Mouse (Mus musculus) CH12.LX (cell line): Measurements from ENCODE around the gene Cdk4. TPM values are rescaled to one million over a fixed set of nuclear protein-coding genes. Genes with fewer than 3 reads are reported as not detected.

ENCODE experiments used
- DNase-seq: peaks from one replicate; pipeline ENCODE4 v3.0.0-alpha.2; 2013; ENCODE audit errors: extremely low read depth
- H3K27ac ChIP-seq: 2 replicates; pipeline ENCODE4 v1.5.1; 2012; ENCODE audit warnings: low read depth, mild to moderate bottlenecking, control low read depth, moderate library complexity; ENCODE audit not compliant: insufficient read depth
- H3K27me3 ChIP-seq: replicated peaks from 2 replicates; pipeline ENCODE3; 2012; ENCODE audit warnings: inconsistent platforms
- H3K36me3 ChIP-seq, 2 experiments: replicated peaks in 1 of 2; 2 replicates each; pipeline versions ENCODE3 to v1.6.1; 2012; ENCODE audit warnings: inconsistent platforms in 1 of 2, low read length in 1 of 2, mild to moderate bottlenecking in 1 of 2, mixed read lengths in 1 of 2, moderate library complexity in 1 of 2; ENCODE audit not compliant: control insufficient read depth in 1 of 2, insufficient read depth in 1 of 2
- H3K4me1 ChIP-seq, 2 experiments: 2 replicates each; pipeline ENCODE4 v1.6.1; 2012; ENCODE audit warnings: inconsistent platforms in 1 of 2, moderate library complexity in 1 of 2; ENCODE audit not compliant: insufficient read depth in 2 of 2, control insufficient read depth in 1 of 2
- H3K4me2 ChIP-seq: 2 replicates; pipeline ENCODE4 v1.6.1; 2012; ENCODE audit warnings: low read depth, mild to moderate bottlenecking, control low read depth; ENCODE audit not compliant: poor library complexity, insufficient read depth, severe bottlenecking
- H3K4me3 ChIP-seq, 3 experiments: fragments of 150-350 bp in 1 of 3; sonication (generic) in 1 of 3; replicated peaks in 1 of 3; 2 replicates each; pipeline versions ENCODE3 to v1.5.1; 2011 to 2012; ENCODE audit warnings: low read depth in 2 of 3, low read length in 2 of 3, mild to moderate bottlenecking in 2 of 3, moderate library complexity in 2 of 3, control low read depth in 1 of 3, improper control_type of control experiment in 1 of 3, inconsistent platforms in 1 of 3, mixed read lengths in 1 of 3; ENCODE audit not compliant: poor library complexity in 1 of 3
- H3K79me2 ChIP-seq: replicated peaks from 2 replicates; pipeline ENCODE4 v1.6.1; 2012; ENCODE audit warnings: mild to moderate bottlenecking, moderate library complexity; ENCODE audit not compliant: control insufficient read depth, poor library complexity, insufficient read depth, severe bottlenecking; ENCODE audit errors: extremely low read depth
- H3K9ac ChIP-seq: 2 replicates; pipeline ENCODE4 v1.6.1; 2012; ENCODE audit warnings: low read depth, mild to moderate bottlenecking, control low read depth, moderate library complexity; ENCODE audit not compliant: insufficient read depth
- H3K9me3 ChIP-seq: replicated peaks from 2 replicates; pipeline ENCODE3; 2012; ENCODE audit warnings: low read length, inconsistent platforms, mixed read lengths
- CHD1 ChIP-seq: IDR thresholded peaks from 2 replicates; pipeline ENCODE4 v1.6.1; 2012; ENCODE audit warnings: low read depth, low read length, improper control_type of control experiment, inconsistent platforms
- CHD2 ChIP-seq: IDR thresholded peaks from 2 replicates; pipeline ENCODE4 v1.6.1; 2011; ENCODE audit warnings: low read length, improper control_type of control experiment
- ELF1 ChIP-seq: IDR thresholded peaks from 2 replicates; pipeline ENCODE4 v1.6.1; 2014; ENCODE audit warnings: low read depth, mild to moderate bottlenecking, inconsistent platforms, low read length, improper control_type of control experiment
- EP300 ChIP-seq: IDR thresholded peaks from 2 replicates; pipeline ENCODE4 v1.6.1; 2011; ENCODE audit warnings: low read length, improper control_type of control experiment
- ETS1 ChIP-seq: conservative IDR thresholded peaks from 2 replicates; pipeline ENCODE4 v1.6.1; 2012; ENCODE audit warnings: low read depth, mild to moderate bottlenecking, inconsistent platforms, low read length, improper control_type of control experiment, moderate library complexity
- GABPA ChIP-seq: IDR thresholded peaks from 2 replicates; pipeline ENCODE4 v1.6.1; 2012; ENCODE audit warnings: low read depth, low read length, improper control_type of control experiment, inconsistent platforms; ENCODE audit not compliant: insufficient replicate concordance
- HCFC1 ChIP-seq: IDR thresholded peaks from 2 replicates; pipeline ENCODE4 v1.6.1; 2012; ENCODE audit warnings: low read depth, mild to moderate bottlenecking, inconsistent platforms, low read length, improper control_type of control experiment
- IRF4 ChIP-seq: IDR thresholded peaks from 2 replicates; pipeline ENCODE4 v1.6.1; 2014; ENCODE audit warnings: low read depth, mild to moderate bottlenecking, inconsistent platforms, low read length, improper control_type of control experiment
- JUND ChIP-seq: conservative IDR thresholded peaks from 2 replicates; pipeline ENCODE4 v1.6.1; 2011; ENCODE audit warnings: low read depth, low read length, improper control_type of control experiment
- KAT2A ChIP-seq: IDR thresholded peaks from 2 replicates; pipeline ENCODE4 v1.6.1; 2012; ENCODE audit warnings: low read length, improper control_type of control experiment, inconsistent platforms; ENCODE audit not compliant: insufficient replicate concordance
- MAX ChIP-seq: IDR thresholded peaks from 2 replicates; pipeline ENCODE4 v1.6.1; 2011; ENCODE audit warnings: low read length, improper control_type of control experiment
- MAZ ChIP-seq: IDR thresholded peaks from 2 replicates; pipeline ENCODE4 v1.6.1; 2012; ENCODE audit warnings: low read depth, mild to moderate bottlenecking, inconsistent platforms, low read length, improper control_type of control experiment, moderate library complexity
- MEF2A ChIP-seq: IDR thresholded peaks from 2 replicates; pipeline ENCODE4 v1.6.1; 2014; ENCODE audit warnings: low read depth, mild to moderate bottlenecking, inconsistent platforms, low read length, improper control_type of control experiment, borderline replicate concordance
- MXI1 ChIP-seq: IDR thresholded peaks from 2 replicates; pipeline ENCODE4 v1.6.1; 2011; ENCODE audit warnings: mild to moderate bottlenecking, low read depth, low read length, improper control_type of control experiment
- MYC ChIP-seq: IDR thresholded peaks from 2 replicates; pipeline ENCODE4 v1.6.1; 2011; ENCODE audit warnings: low read depth, mild to moderate bottlenecking, improper control_type of control experiment, low read length
- NRF1 ChIP-seq: IDR thresholded peaks from 2 replicates; pipeline ENCODE4 v1.6.1; 2014; ENCODE audit warnings: low read depth, mild to moderate bottlenecking, inconsistent platforms, low read length, improper control_type of control experiment, moderate library complexity
- POLR2A ChIP-seq: IDR thresholded peaks from 2 replicates; pipeline ENCODE4 v1.6.1; 2011; ENCODE audit warnings: low read depth, mild to moderate bottlenecking, improper control_type of control experiment, low read length
- POLR2AphosphoS2 ChIP-seq: IDR thresholded peaks from 2 replicates; pipeline ENCODE4 v1.6.1; 2011; ENCODE audit warnings: low read depth, low read length, improper control_type of control experiment
- SIN3A ChIP-seq: IDR thresholded peaks from 2 replicates; pipeline ENCODE4 v1.6.1; 2012; ENCODE audit warnings: low read length, improper control_type of control experiment, inconsistent platforms
- TBP ChIP-seq: conservative IDR thresholded peaks from 2 replicates; pipeline ENCODE4 v1.6.1; 2011; ENCODE audit warnings: low read depth, low read length, improper control_type of control experiment
- TCF12 ChIP-seq: IDR thresholded peaks from 2 replicates; pipeline ENCODE4 v1.6.1; 2014; ENCODE audit warnings: low read depth, mild to moderate bottlenecking, inconsistent platforms, low read length, improper control_type of control experiment
- UBTF ChIP-seq: IDR thresholded peaks from 2 replicates; pipeline ENCODE4 v1.6.1; 2012; ENCODE audit warnings: low read depth, mild to moderate bottlenecking, inconsistent platforms, low read length, improper control_type of control experiment, moderate library complexity
- USF1 ChIP-seq: IDR thresholded peaks from 2 replicates; pipeline ENCODE4 v1.6.1; 2014; ENCODE audit warnings: low read depth, mild to moderate bottlenecking, inconsistent platforms, low read length, improper control_type of control experiment
- ZC3H11A ChIP-seq: IDR thresholded peaks from 2 replicates; pipeline ENCODE4 v1.6.1; 2012; ENCODE audit warnings: low read depth, mild to moderate bottlenecking, inconsistent platforms, low read length, improper control_type of control experiment
- ZMIZ1 ChIP-seq: IDR thresholded peaks from 2 replicates; pipeline ENCODE4 v1.6.1; 2012; ENCODE audit warnings: low read depth, mild to moderate bottlenecking, inconsistent platforms, low read length, improper control_type of control experiment
- ZNF384 ChIP-seq: IDR thresholded peaks from 2 replicates; pipeline ENCODE4 v1.6.1; 2012; ENCODE audit warnings: low read depth, low read length, improper control_type of control experiment, inconsistent platforms
- dilution Hi-C: fragments of 300-500 bp; cut with MboI; formaldehyde crosslinking; loops from 2 replicates; pipeline ENCODE4 v1.14.3; 2020; ENCODE audit warnings: low sequenced_read_pairs; ENCODE audit not compliant: extremely low pct_unique_long_range_greater_than_20kb, extremely low pct_ligation_motif_present
- in situ Hi-C: fragments of 300-500 bp; cut with MboI; formaldehyde crosslinking; loops from 3 replicates; pipeline ENCODE4 v1.14.3; 2019; ENCODE audit warnings: low sequenced_read_pairs, low pct_ligation_motif_present, low pct_unique_long_range_greater_than_20kb, mixed read lengths
- polyA plus RNA-seq: library from polyadenylated mRNA; unstranded; fragments of >175 nt; gene quantifications from 2 replicates; pipeline ENCODE4 v1.2.1, GENCODE M21; 2012; ENCODE audit warnings: low read depth; ENCODE audit not compliant: insufficient read length
- total RNA-seq, 2 experiments: library from RNA; depleted of rRNA; stranded (reverse); fragments of 300-350 nt in 1 of 2; fragments of >200 nt in 1 of 2; gene quantifications; 2 replicates each; pipeline ENCODE4 v1.2.3; 2012 to 2014

Cdk4 gene
- total and polyA plus RNA-seq, 3 experiments, result 257 to 921 (median 864) TPM

GRCm38 (mm10) chr10:127041774-127042338 lies 21.5 kb upstream of the Cdk4 start:
- peaks cover 16 to 51% of the 10 kb centered on the region in 2 experiments for H3K36me3 ChIP-seq
- H3K9me3 ChIP-seq, result no peaks in the 10 kb centered on the region
- TF ChIP-seq SIN3A, result peak; percentile 99
- 0 out of 2 replicates have a peak, but pooled peaks have one; percentile 17 for TF ChIP-seq TBP
- TF ChIP-seq IRF4, result 0 out of 2 replicates have a peak, but pooled peaks have one; percentile 26
- TF ChIP-seq MAX, result peak; percentile 99
- TF ChIP-seq MAZ, result no peak; the same call in 1 of the 2 replicates
- TF ChIP-seq HCFC1, result peak; percentile 88
- TF ChIP-seq ETS1, result no peak
- TF ChIP-seq USF1, result peak; percentile 63
- TF ChIP-seq UBTF, result no peak
- TF ChIP-seq KAT2A, result peak; percentile 55; the same call in 1 of the 2 replicates
- TF ChIP-seq NRF1, result 0 out of 2 replicates have a peak, but pooled peaks have one; percentile 36
- TF ChIP-seq TCF12, result peak; percentile 84
- peak; percentile 98 for TF ChIP-seq MYC
- TF ChIP-seq MEF2A, result no peak; the same call in 1 of the 2 replicates
- peak; percentile 100 for TF ChIP-seq MXI1
- no peak for TF ChIP-seq JUND
- TF ChIP-seq POLR2A, result peak; percentile 65; the same call in 1 of the 2 replicates
- dilution Hi-C loops (no loop called here), in situ Hi-C loops (no loop called here)
- peak overlapping the region; percentile 63 for H3K27ac ChIP-seq
- H3K4me1 ChIP-seq, result peaks cover 14 to 39% of the 10 kb centered on the region in 2 experiments
- peaks cover 5% of the 10 kb centered on the region; the same call in 1 of the 2 replicates for H3K79me2 ChIP-seq
- peak overlapping the region; percentile 94 for H3K4me2 ChIP-seq
- H3K27me3 ChIP-seq, result no peaks in the 10 kb centered on the region
- H3K9ac ChIP-seq, result peak overlapping the region; percentile 45
- peak; percentile 87 for DNase-seq
- peak overlapping the region; percentile 74 to 97 (median 91) for H3K4me3 ChIP-seq

DNA sequence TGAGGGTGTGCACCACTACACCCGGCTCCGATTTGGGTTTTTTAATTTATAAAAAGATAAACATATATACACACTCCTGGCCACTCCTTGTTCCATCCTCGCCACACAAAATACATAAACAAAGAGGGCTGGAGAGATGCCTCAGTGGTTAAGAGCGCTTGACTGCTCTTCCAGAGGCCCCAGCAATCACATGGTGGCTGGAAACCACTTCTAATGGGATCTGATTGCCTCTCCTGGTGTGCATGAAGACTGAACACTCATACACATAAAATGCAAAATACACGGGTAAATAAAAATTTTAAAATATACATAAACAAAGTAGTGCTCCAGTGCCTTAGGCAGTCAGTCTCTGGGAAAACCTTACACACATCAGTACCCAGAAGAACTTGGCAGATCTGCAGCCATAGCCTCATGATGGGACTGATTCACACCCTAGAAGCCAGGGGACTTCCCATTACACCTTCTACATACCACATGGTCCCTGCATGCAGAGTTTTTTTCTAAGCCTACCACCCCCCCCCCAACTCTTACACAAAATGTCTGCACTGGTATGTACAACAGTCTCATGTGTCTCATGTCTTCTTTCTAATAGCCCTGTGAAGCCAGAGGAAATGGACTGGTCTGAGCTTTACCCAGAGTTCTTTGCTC lies 20.7 kb upstream of the Cdk4 start:
- DNase-seq, result peak; percentile 64
- Histone ChIP-seq H3K4me1 (peaks cover 14 to 39% of the 10 kb centered on the region in 2 experiments), H3K27me3 (no peaks in the 10 kb centered on the region), H3K9ac (peak overlapping the region; percentile 45)
- TF ChIP-seq KAT2A (0 out of 2 replicates have a peak, but pooled peaks have one; percentile 38), ZNF384 (peak; percentile 83), POLR2A (peak; percentile 46; the same call in 1 of the 2 replicates), JUND (no peak), ZC3H11A (no peak), MAX (peak; percentile 69), EP300 (no peak), ELF1 (0 out of 2 replicates have a peak, but pooled peaks have one; percentile 8), CHD1 (0 out of 2 replicates have a peak, but pooled peaks have one; percentile 59), MYC (peak; percentile 92), MXI1 (peak; percentile 69; the same call in 1 of the 2 replicates), ZMIZ1 (peak; percentile 78; the same call in 1 of the 2 replicates), GABPA (no peak), CHD2 (no peak), TCF12 (peak; percentile 35; the same call in 1 of the 2 replicates), MEF2A (0 out of 2 replicates have a peak, but pooled peaks have one; percentile 17), TBP (peak; percentile 76), POLR2AphosphoS2 (peak; percentile 26), HCFC1 (peak; percentile 40; the same call in 1 of the 2 replicates)
- TF ChIP-seq, all 38 proteins: peak for 14
- dilution Hi-C loops, result no loop called here
- peaks cover 16 to 53% of the 10 kb centered on the region in 2 experiments for H3K36me3 ChIP-seq
- H3K79me2 ChIP-seq, result peaks cover 5% of the 10 kb centered on the region; the same call in 1 of the 2 replicates
- H3K4me2 ChIP-seq, result peak overlapping the region; percentile 94
- H3K4me3 ChIP-seq, result peak overlapping the region; percentile 74 to 97 (median 91)
- no peaks in the 10 kb centered on the region for H3K9me3 ChIP-seq
- no peak overlapping the region for H3K27ac ChIP-seq
- in situ Hi-C loops, result no loop called here
